Mouse (Mus musculus): ENCODE results near the gene Klk7.
A peak's percentile ranks its signal among the peaks of the same experiment; 100 is the strongest.

Klk7 gene

DNA sequence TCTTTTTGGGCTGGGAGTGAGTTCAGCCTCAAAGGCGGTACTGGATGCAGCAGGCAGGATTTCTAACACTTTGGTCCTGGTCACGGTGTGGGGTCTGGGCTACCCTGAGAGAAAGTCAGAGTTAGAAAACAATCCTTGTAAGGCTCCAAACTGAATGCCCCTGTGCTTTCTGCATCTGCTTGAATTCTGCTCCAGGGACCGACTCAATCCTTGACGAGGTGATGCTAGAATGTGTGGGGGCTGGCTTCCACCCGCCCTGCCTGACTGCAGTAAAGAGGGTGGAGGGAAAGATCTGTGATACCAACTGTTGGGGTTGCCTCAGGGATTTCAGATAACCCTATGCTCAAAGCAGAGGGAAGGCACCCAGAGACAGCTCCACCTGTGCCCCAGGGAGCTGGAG is at the start of gene Klk7:
Gene Klk7 (plus strand): TSS at position 301 of the 400 bp plus-strand sequence.
- DNase-seq (ENCODE audit: low spot score) = no peak

DNA sequence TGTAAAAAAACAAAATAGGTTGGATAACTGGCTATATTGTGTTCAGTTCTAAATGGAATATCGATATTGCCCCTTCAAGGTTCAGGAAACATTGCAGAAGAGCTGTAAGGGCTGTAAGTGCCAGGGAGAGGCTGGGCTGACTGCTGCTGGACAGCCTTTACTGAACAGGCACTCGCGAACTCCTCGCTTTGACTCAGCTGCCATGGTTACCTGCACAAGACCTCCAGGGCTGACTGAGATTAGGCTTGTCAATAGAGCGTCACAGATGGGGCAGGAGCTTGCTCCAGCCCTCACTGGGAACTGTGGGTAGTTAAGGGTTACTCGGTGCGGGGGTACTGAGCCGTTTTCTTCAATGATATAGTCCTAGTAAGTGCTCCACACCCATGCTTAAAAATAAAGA is 44.6 kb upstream of the Klk7 start:
- DNase-seq (ENCODE audit: low spot score) = no peak

DNA sequence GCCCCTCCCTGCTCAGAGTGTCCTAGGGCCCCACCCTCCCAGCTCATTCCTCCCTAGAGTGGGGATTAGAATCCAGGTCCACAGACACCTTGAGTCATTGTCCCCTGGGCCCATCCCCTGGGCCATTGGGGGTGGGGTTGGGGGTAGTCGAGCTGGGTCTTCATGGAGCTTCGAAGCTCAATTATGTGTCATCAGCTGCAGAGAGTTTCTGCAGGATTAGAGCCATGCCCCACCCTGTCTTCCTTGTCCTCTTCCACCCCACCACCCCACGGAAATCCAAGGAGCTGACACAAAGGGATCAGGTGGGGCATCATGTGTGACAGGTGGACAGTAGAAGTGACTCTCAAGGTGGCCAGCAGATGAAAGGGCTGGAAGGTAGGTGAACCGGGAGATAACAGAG is 42.5 kb upstream of the Klk7 start, which contains the start of gene Klk12:
Gene Klk12 (plus strand): TSS at position 301 of the 400 bp plus-strand sequence.
- DNase-seq (ENCODE audit: low spot score) = no peak

- no peak for DNase-seq (ENCODE audit: low spot score)
These were observed 41.5 kb upstream of the Klk7 start for GRCm38 (mm10) chr7:43769636-43770035.

DNA sequence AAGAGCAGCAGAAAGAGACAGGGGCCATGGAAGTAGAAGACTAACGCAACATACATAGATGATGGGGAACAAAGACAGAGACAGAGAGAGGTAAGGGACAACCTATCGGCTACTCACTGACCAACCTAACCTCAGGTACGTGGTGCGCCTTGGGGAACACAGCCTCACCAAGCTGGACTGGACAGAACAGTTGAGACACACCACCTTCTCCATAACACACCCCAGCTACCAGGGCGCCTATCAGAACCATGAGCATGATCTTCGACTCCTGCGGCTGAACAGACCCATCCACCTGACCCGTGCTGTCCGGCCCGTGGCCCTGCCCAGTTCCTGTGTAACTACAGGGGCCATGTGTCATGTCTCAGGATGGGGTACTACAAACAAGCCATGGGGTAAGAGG is 40.4 kb upstream of the Klk7 start:
- no peak for DNase-seq (ENCODE audit: low spot score)

- DNase-seq (ENCODE audit: low spot score) = no peak
These were observed 39.2 kb upstream of the Klk7 start for GRCm38 (mm10) chr7:43771916-43772315.

DNA sequence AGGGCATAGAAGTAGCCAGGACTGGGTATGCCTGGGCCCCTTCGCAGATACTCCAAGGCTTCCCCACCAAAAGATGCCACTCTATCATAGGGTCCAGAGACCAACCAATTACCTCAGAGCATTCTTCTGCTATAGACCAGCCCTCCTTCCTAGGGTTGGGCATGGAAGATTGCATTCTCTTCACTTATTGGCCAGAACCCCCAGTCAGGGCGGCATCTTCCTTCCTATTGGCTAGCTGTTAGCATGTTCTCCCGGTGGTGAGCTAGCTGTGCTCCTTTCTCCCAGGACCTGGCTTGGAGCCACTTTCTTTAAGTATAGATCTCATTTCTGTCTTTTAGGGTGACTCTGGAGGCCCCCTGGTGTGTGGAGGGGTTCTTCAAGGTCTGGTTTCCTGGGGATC is 38.2 kb upstream of the Klk7 start:
- DNase-seq (ENCODE audit: low spot score) = no peak

GRCm38 (mm10) chr7:43774364-43774763 is 36.7 kb upstream of the Klk7 start, which contains the start of gene Klk11:
Klk11 (plus strand) TSS chr7:43774604.
- DNase-seq (ENCODE audit: low spot score) = no peak

GRCm38 (mm10) chr7:43774802-43775201 is 36.3 kb upstream of the Klk7 start:
- DNase-seq (ENCODE audit: low spot score) = no peak

- DNase-seq (ENCODE audit: low spot score) = no peak
These were observed 35.6 kb upstream of the Klk7 start for GRCm38 (mm10) chr7:43775311-43776057.

DNA sequence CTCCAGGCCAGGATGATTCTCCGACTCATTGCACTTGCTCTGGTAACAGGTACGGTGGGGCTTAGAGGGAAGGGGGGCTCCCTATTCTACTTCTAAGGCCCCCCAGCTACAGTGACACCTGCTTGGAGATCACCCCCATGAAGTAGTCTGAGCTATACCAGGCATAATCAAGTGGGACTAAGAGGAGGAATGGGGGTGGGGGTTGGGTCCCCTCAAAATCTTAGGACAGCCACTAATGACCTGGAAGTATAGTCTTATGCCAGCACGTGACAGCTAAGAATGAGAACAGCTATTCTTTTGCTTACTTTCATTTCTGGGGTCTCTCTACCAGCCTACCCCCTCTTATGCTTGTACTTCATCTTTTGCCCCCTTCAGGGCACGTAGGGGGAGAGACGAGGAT is 34.6 kb upstream of the Klk7 start:
- DNase-seq (ENCODE audit: low spot score) = no peak

DNA sequence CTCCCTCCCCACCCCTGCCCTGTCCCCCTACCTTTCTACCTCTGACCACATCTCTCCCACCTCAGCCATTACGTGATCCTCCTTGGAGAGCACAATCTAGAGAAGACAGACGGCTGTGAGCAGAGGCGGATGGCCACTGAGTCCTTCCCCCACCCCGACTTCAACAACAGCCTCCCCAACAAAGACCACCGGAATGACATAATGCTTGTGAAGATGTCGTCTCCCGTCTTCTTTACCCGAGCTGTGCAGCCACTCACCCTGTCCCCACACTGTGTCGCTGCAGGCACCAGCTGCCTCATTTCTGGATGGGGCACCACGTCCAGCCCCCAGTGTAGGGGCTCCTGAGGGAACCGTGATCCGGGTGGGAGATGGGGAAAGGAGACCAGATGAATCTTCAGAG is 33.7 kb upstream of the Klk7 start:
- no peak for DNase-seq (ENCODE audit: low spot score)

DNA sequence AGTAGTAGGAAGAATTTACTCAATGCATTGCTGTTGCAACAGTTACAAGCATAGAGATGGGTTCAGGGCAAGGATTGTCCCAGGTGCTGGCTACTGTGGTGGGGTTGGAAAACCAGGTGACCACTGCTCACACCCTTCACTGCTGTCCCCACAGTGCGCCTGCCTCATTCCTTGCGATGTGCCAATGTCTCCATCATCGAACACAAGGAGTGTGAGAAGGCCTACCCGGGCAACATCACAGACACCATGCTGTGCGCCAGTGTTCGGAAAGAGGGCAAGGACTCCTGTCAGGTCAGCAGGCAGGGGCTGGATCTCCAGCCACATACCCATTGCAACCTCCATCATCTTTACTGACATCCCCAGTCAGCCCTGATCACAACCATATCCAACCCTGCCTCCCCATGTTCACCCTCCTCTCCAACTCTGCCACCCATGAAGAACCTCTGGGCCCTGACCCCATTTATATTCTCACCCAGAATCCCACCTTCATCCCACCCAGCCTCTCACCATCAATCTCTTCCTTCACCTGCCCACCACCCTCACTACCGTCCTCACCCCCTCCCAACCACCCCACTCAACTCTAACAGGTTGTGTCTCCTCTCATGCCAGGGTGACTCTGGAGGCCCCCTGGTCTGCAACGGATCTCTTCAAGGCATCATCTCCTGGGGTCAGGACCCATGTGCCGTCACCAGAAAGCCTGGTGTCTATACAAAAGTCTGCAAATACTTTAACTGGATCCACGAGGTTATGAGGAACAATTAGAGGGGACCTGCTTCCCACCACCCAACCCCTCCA is 32.7 kb upstream of the Klk7 start:
- DNase-seq (ENCODE audit: low spot score) = no peak

- DNase-seq (ENCODE audit: low spot score) = no peak
These were observed 30.9 kb upstream of the Klk7 start for GRCm38 (mm10) chr7:43780241-43780640.

GRCm38 (mm10) chr7:43780746-43781145 is 30.3 kb upstream of the Klk7 start, which contains the start of gene Klk10:
Klk10 (plus strand) TSS chr7:43781035.
- no peak for DNase-seq (ENCODE audit: low spot score)

- no peak for DNase-seq (ENCODE audit: low spot score)
These were observed 29.6 kb upstream of the Klk7 start for GRCm38 (mm10) chr7:43781541-43781940.

- peak; percentile 73 for DNase-seq (ENCODE audit: low spot score)
These were observed 28.5 kb upstream of the Klk7 start for GRCm38 (mm10) chr7:43782275-43783265.

GRCm38 (mm10) chr7:43785286-43785685 is 25.8 kb upstream of the Klk7 start:
- no peak for DNase-seq (ENCODE audit: low spot score)

GRCm38 (mm10) chr7:43788096-43788495 is 23.0 kb upstream of the Klk7 start:
- DNase-seq (ENCODE audit: low spot score) = no peak

GRCm38 (mm10) chr7:43789295-43789694 is 21.8 kb upstream of the Klk7 start:
- no peak for DNase-seq (ENCODE audit: low spot score)

- DNase-seq (ENCODE audit: low spot score) = no peak
These were observed 19.5 kb upstream of the Klk7 start, which contains the start of gene Klk9 for GRCm38 (mm10) chr7:43791591-43791990. Klk9 (plus strand) TSS chr7:43791891.

DNA sequence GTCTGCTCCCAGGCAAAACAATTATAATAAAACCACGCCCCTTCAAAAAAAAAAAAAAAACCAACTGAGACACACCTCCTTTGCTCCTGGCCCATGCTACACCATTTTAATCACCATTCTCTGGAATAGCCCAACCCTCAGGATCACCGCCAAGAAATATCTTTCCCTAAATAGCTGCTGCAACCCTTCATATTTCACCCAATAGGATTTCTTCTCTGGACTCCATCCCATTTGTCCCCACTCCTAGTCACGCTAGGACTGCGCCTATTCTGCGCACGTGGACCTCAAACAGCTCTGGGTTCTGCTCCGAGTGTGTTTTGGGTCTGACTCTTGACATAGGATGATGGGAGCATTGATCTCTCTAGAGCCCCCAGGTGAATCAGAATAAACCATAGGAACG is 14.7 kb upstream of the Klk7 start:
- no peak for DNase-seq (ENCODE audit: low spot score)
